Mouse (Mus musculus): Measurements from ENCODE around the gene Arntl2. TPM values are rescaled to one million over a fixed set of nuclear protein-coding genes. Genes with fewer than 3 reads are reported as not detected.
"Not testable (repeated sequence)": the region's sequence is repeated elsewhere in the genome, so short reads cannot be mapped to it uniquely, and the experiment has no call there.

Arntl2 gene
- 10 to 100 TPM in 2 of 4 experiments, 1 to 10 TPM in 2; 8.9 to 16.6 (median 11.0) TPM for total RNA-seq (2022)

- DNase-seq (ENCODE audit: low spot score in 2 of 2) = peak; percentile 40 to 54
These were observed at the start of gene Arntl2 for GRCm38 (mm10) chr6:146795924-146796545. Arntl2 (plus strand) TSS chr6:146796055.

- DNase-seq (ENCODE audit: low spot score in 2 of 2) = no peak
These were observed 49.3 kb upstream of the Arntl2 start for GRCm38 (mm10) chr6:146746577-146746976.

GRCm38 (mm10) chr6:146747057-146747456 lies 48.8 kb upstream of the Arntl2 start:
- no peak for DNase-seq (ENCODE audit: low spot score in 2 of 2)

DNA sequence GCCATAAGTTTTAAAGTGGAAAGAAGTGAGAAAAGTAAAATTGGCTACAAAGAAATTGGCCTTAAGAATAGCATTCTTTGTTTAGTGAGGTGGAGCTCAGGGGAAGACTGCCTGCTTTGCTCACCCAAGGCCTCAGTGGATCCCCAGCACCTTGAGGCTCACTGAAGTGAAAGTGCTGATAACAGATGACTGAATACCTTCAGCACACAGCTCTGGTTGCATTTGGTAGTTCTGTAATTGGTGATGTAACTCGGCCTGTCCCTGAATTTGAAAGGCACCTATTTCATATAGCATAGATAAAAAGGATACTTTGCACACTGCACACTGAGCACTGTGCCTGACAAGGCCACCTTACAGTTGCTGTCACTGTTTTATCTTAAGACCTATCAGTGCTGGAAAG lies 47.6 kb upstream of the Arntl2 start:
- DNase-seq (ENCODE audit: low spot score in 2 of 2) = no peak

- no peak for DNase-seq (ENCODE audit: low spot score in 2 of 2)
These were observed 44.2 kb upstream of the Arntl2 start for GRCm38 (mm10) chr6:146751671-146752070.

- no peak for DNase-seq (ENCODE audit: low spot score in 2 of 2)
These were observed 43.7 kb upstream of the Arntl2 start for GRCm38 (mm10) chr6:146752178-146752577.

GRCm38 (mm10) chr6:146752612-146753011 lies 43.2 kb upstream of the Arntl2 start:
- DNase-seq (ENCODE audit: low spot score in 2 of 2) = no peak

- DNase-seq (ENCODE audit: low spot score in 2 of 2) = no peak
These were observed 42.2 kb upstream of the Arntl2 start for GRCm38 (mm10) chr6:146753560-146754160.

- DNase-seq (ENCODE audit: low spot score in 2 of 2) = no peak
These were observed 40.7 kb upstream of the Arntl2 start for GRCm38 (mm10) chr6:146755136-146755535.

DNA sequence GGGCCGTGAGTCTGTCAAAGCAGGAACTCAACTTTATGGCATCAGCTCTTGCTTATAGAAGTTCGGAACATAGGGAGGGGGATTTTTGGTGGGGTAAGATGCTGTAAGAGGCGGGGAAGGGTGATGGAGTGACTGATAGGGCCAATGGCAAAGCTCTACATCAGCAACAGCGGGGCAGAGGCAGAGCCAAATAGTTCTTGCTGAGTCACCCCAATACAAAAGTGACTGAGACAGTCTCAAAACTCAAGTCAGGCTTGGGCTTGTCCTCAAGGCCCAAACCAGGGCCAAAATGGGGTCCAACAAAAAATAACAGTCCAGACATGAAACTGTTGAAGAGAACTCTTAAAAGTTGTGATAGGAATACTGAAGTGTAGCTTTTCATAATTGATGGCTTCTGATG lies 40.2 kb upstream of the Arntl2 start:
- DNase-seq (ENCODE audit: low spot score in 2 of 2) = no peak

DNA sequence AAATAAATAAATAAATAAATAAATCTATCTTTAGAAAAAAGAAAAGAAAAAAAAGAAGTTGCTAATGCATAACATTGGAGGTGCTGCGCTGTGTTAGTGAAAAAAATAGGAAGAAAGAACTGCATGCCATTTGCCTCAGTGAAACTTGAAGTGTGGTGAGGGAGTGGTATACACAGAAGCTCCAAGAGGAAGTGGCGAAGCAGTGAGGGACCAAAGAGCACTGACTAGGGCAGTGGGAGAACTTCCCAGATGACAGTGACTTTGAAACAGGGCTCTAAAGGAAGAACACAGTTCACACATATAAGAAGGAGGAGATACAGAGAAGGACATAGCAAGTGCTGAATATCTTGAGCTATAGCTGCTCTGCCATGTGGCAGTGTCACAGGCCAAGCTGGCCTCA lies 36.8 kb upstream of the Arntl2 start:
- DNase-seq (ENCODE audit: low spot score in 2 of 2) = no peak

- no peak for DNase-seq (ENCODE audit: low spot score in 2 of 2)
These were observed 35.8 kb upstream of the Arntl2 start for GRCm38 (mm10) chr6:146760022-146760421.

DNA sequence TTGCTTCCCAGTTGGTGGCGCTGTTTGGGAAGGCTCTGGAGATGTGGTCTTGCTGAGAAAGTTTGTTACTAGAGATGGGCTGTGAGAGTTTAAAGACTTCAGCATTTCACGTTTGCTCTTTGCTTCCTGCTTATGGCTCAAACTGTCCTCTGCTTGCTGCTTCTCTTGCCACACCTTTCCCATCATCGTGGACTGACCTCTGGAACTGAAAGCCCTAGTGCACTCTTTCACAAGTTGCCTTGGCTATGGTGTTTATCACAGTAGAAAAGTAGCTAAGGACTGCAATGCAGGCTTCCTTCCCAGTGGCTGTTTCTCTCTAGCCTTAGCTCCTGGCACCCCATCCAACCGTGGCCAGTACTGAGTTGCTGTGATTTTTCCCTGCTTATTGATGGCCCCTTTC lies 35.1 kb upstream of the Arntl2 start:
- no peak for DNase-seq (ENCODE audit: low spot score in 2 of 2)

DNA sequence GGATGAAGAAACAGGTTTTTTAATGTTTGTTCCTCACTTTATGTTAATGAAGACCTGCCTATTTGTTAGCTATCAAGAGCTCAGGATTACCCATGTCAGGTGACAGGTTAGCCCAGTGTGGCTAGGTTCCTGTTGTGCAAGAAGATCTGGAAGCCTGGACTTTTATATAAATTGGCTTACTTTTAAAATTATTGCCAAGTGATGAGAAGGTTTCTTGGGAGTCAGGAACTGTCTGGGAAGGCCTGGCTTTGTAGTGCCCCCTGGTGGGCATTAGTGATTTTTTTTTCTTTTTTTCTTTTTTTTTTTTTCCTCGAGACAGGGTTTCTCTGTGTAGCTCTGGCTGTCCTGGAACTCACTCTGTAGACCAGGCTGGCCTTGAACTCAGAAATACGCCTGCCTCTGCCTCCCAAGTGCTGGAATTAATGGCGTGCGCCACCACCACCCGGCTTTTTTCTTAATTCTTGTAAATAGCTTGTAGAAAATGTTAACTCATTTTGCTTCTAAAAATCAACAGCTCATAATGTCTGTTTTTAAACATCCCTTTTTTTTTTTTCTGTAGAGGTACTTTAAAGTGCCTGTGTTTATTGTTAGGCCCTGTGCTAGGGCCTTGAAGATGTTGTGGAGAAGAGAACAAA lies 33.5 kb upstream of the Arntl2 start:
- no peak for DNase-seq (ENCODE audit: low spot score in 2 of 2)

DNA sequence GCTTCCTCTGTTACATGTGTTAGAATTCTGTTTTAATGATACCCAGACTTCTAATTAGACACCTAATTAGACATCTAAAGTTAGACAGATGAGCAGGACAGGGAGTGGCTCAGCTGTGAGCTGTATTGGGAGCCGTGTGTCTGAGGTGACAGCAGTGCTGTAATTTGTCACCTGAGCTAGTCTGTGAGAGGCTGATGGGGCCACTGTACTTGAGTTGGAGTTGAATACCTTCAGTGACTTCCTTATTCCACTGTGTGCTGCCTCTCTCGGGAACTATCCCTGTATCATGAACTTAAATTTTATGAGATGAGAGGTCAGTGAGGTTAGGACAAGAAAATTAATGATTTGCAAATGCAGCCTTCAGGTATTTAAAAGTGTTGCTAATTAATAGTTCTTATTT lies 31.3 kb upstream of the Arntl2 start:
- no peak for DNase-seq (ENCODE audit: low spot score in 2 of 2)

DNA sequence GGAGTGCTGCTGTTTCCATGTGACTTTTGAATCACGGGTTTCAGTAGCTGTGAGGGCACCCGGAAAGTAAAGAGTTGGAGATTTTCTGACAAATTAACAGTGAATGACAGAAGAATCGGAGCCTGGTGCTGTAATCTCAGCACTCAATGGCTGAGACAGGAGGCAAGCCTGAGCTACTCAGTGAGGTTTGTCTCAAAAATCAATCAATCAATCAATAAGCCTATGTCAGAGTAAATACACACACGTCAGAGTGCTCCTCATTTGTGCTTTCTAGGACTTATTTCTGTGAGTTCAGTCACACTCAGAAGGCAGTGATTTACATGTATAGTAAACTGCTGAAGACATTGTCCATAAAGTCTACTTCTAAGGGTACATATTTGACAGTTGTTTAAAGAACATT lies 30.6 kb upstream of the Arntl2 start:
- no peak for DNase-seq (ENCODE audit: low spot score in 2 of 2)

- DNase-seq (ENCODE audit: low spot score in 2 of 2) = no peak
These were observed 26.9 kb upstream of the Arntl2 start for GRCm38 (mm10) chr6:146768813-146769404.

GRCm38 (mm10) chr6:146770005-146770745 lies 25.7 kb upstream of the Arntl2 start:
- DNase-seq (ENCODE audit: low spot score in 2 of 2) = no peak

- no peak for DNase-seq (ENCODE audit: low spot score in 2 of 2)
These were observed 25.0 kb upstream of the Arntl2 start for GRCm38 (mm10) chr6:146770808-146771207.

DNA sequence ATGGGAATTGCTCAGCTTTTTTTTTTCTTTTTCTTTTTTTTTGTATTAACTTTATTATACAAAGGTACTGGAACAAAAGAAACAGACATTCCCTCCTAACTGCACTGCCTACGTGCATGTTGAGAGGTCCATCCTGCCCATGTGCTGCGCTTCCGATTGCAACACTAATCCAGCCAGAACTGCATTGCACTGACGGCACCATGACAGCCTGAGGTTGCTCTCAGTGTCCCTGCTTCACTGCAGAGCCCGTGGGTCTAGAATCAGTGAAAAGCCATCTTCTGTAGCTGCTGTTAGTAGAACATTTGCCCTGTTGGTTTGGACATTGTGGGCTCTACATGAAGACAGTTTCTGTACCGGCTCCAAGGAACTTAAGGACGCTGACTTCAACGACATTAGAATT lies 20.0 kb upstream of the Arntl2 start:
- DNase-seq (ENCODE audit: low spot score in 2 of 2) = not testable (repeated sequence)

- DNase-seq (ENCODE audit: low spot score in 2 of 2) = no peak
These were observed 19.1 kb upstream of the Arntl2 start for GRCm38 (mm10) chr6:146776610-146777389.

Measured in layer of hippocampus, adult 8-10 months (tissue).